Mouse (Mus musculus) common myeloid progenitor, adult 5-6 weeks (primary cell): Measurements from ENCODE around the gene Dcun1d1. TPM values are rescaled to one million over a fixed set of nuclear protein-coding genes. Genes with fewer than 3 reads are reported as not detected.
A peak's percentile ranks its signal among the peaks of the same experiment; 100 is the strongest.

Source experiments
- ATAC-seq: replicated peaks from 2 replicates; pipeline ENCODE4 v1.8.0; 2016; ENCODE audit warnings: low read depth, mild to moderate bottlenecking, moderate TSS enrichment, inconsistent platforms; ENCODE audit not compliant: poor library complexity, severe bottlenecking
- total RNA-seq: library from RNA; stranded (forward); fragments of 200-1000, 187-1606 nt; gene quantifications from 2 replicates; pipeline ENCODE4 v1.2.3, GENCODE M21; 2017

Dcun1d1 gene
- total RNA-seq, result 226 and 326 TPM in 2 replicates

- no peak for ATAC-seq
These were observed at the start of gene Dcun1d1 for GRCm38 (mm10) chr3:35937345-35937744. Gene Dcun1d1, minus strand, starts transcription at chr3:35937445.

DNA sequence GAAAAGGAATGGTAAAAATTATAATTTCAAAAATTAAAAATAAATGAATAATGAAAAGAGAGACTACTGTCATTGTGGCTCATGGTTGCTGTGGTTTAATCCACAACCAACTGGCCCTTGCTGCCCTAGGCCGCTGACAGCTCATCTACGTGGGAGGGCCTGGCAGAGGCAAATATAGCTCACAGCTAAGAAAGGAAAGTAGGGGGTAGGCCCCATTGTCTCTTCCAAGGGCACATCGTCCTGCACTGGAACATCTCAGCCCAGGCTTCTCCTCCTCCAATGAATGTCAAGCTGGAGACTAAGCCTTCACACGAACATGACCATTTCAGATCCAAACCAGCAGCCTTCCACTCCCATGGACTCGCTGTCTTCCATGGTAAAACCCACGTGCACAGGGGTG, 49.0 kb upstream of the Dcun1d1 start:
- ATAC-seq, result no peak

DNA sequence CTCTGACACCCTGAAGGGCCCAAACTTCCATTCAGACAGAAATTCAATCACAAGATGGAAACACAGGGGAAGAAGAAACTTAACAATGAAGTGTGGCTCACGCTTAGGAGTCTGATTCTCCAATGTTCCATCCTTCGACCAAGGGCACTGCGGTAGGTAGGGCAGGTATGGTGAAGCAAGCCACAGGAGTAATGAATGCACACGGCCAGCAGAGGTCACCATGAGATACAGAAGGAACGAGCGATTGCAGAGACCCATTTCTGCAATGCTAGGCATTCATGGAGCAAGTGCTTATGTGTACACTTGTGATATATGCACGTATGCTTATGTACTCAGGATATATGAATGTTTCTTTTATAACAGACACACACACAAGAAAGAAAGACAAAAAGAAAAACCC, 36.3 kb upstream of the Dcun1d1 start:
- peak; percentile 88 for ATAC-seq

DNA sequence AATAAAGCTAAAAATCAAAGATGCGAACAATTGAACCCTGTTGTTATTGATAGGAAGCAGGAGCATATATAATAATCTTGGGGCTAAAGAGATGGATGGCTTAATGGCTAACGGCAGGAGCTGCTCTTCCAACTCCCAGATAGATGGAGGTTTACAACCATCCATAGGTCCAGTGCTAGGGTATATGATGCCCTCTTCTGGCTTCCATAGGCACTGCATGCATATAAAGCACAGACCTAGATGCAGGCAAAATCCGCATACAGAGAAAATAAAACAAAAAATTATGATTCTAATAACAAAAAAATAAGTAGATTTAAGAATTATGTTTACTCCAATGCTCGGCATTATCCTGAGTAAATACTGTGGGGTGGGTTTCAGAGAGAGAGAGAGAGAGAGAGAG, 35.7 kb upstream of the Dcun1d1 start:
- ATAC-seq, result peak; percentile 89

GRCm38 (mm10) chr3:35971149-35971548, 33.9 kb upstream of the Dcun1d1 start:
- ATAC-seq, result no peak

GRCm38 (mm10) chr3:35970441-35970840, 33.2 kb upstream of the Dcun1d1 start:
- ATAC-seq, result no peak

- ATAC-seq, result peak; percentile 30
These were observed 30.2 kb upstream of the Dcun1d1 start for GRCm38 (mm10) chr3:35967366-35967921.

DNA sequence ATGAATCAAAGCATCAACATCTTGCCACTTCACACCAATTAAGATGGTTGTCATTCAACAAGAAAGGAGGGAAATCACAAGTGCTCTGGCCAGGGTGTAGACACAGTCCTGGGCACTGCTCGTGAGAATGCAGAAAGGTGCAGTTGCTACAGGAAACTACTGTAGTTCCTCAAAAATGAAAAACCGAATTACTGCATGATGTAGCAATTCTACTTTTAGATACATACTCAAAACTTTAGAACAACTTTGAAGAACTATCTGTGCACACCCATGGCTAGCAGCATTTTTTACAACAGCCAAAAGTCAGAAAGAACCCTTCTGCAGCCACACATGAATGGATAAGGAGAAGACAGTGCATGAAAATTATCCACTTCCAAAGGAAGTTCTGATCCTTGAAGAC, 29.2 kb upstream of the Dcun1d1 start:
- peak; percentile 70 for ATAC-seq

DNA sequence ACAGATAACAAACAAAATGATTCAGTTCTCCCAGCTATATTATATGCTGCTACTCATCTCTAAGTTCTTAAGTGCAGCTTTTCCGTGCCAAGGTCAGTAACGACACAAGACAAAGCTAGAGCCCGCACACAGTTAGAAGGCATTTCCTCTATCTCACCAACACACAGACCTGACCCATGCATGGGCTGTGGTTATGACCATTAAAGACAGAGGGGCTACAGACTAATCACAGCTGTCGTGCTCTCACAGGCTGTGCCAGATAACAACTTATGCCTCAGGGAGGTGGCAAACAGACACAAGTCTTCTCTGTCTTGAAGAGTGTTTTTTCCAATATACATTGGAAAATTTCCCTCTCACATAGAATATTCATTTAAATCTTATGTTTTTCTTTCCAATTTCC, 27.7 kb upstream of the Dcun1d1 start:
- peak; percentile 57 for ATAC-seq

DNA sequence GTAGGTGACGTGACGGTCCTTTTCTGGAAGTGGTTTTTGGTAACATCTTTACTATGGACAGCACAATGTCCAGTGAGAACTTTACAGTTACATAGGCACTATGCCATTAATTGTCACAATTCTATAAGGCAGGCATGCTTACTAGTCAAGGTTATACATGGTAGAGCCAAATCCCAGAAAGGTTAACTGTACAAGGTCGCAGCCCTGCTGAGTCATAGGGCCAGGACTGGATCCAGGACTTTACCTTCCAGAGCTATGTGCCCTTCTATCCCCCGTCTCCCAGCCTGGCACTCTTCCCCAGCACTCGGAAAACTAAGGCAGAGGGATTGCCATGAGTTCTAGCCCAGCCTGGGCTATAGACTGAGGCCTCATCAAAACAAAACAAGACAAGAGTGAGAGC, 26.7 kb upstream of the Dcun1d1 start:
- ATAC-seq, result no peak

DNA sequence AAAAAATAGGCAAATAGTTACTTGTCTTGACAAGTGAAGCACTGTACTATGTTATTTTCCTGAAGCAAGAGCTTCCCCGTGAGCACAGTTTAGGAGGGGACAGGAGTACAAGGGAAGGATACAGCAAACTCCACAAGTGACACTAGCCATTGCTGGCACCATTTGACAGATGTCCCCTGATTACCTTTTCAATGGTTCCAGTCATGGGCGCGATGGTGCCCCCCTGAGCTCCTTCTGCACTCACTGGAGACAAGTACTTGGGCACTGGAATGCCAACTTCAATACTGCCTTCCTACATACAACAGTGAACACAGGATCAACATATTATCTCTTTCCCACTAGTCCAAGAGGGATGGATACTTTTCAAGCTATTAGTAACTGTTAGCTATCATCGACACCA, 26.2 kb upstream of the Dcun1d1 start:
- ATAC-seq, result no peak

GRCm38 (mm10) chr3:35962967-35963366, 25.7 kb upstream of the Dcun1d1 start:
- ATAC-seq, result no peak

DNA sequence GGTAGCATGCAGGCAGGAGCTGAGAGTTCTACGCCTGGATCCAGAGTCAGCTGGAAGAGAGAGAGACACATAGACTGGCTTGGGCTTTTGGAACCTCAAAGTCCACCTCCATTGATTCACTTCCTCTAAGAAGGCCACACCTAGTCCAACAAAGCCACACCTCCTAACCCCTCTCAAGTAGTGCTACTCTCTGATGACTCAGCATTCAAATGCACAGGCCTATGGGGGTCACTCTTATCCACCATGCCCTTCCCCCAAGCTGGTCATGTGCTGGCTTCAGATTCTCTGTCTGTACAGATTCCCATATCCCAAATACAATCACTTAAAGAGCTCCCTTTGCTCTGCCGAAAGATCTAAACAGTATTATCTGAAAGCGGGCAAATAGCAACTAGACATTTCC, 20.0 kb upstream of the Dcun1d1 start:
- no peak for ATAC-seq

DNA sequence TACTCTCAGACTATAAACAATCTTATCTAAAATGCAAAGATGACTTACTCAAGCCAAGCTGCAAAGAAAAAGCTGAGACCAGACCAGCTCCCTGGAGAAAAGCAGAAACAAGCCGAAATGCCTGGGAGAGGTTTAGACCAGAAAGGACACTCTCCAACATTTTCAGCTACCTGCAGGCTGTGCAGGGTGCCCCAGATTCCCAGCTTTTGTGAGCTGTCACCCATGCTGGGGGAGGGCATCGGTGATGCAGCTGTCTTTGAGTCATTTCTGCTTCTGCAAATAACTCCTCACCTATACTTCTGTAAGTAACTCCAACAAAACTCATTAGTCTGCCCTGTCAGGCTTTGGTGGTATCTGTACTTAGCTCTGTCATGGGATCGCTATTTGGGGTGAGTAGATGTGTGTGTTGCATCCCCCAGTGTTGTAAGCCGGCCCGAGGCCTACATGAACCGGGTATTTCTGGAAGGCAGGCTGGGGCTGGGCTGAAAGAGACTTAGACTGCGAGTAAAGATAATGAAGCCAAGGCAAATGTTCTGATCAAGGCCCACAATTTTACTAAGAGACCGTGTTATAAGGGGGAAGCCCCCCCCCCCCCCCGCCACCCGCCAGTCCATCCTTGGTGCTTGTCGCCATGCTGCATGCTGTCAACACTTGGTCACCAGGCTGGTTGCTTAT, 17.8 kb upstream of the Dcun1d1 start:
- ATAC-seq, result no peak

GRCm38 (mm10) chr3:35953816-35954215, 16.6 kb upstream of the Dcun1d1 start:
- no peak for ATAC-seq

DNA sequence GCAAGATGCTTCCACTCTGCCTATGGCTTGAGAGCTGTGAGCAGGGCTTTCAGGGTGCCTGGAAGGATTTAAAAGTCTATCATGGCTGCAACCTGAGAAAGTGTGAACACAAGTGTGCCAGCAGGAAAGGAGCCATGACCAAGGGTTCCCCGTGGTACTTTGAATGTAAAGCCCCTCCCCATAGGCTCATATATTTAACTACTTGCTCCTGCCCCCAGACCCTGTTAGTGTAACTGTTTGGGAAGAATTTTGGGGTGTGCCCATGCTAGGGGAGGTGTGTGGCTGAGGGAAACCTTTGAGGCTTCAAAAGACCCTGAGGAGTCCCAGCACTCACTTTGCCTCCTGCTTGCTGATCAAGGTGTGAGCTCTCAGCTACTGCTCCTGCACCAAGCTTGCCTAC, 15.9 kb upstream of the Dcun1d1 start:
- no peak for ATAC-seq

DNA sequence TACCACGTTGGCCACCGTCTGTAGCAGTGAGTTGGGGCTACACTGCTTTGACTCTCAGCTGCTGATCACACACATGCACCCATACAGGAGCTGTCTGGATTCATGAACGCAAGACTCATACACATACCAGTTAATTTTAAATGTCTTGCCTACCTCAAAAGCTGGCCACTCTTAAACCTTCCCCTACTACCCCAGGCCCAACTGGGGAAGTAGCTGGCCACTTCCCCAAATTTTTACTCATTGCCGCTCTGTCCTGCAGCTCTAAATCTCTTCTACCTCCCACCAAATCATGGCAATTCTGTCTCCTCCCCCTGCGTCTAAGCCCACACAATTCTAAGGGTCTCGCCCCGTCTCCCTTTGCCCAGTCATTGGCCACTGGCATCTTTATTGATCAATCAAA, 11.0 kb upstream of the Dcun1d1 start:
- peak; percentile 82 for ATAC-seq

GRCm38 (mm10) chr3:35940520-35941135, 3.4 kb upstream of the Dcun1d1 start:
- no peak for ATAC-seq

GRCm38 (mm10) chr3:35940047-35940446, 2.8 kb upstream of the Dcun1d1 start:
- peak; percentile 80 for ATAC-seq

- ATAC-seq, result peak; percentile 66
These were observed 3.9 kb downstream of the Dcun1d1 start for GRCm38 (mm10) chr3:35933405-35933777.

GRCm38 (mm10) chr3:35932735-35933404, 4.4 kb downstream of the Dcun1d1 start:
- peak; percentile 24 for ATAC-seq
